Mouse (Mus musculus) spleen, embryonic (tissue): ENCODE data around the gene Dalrd3.

Source experiments
- CTCF ChIA-PET: fragments of 350-600 bp; sonication (Branson Sonifier 250); formaldehyde crosslinking; loops from one replicate; lab custom pipeline; 2022; lab: Charles Lee

The Dalrd3 gene

DNA sequence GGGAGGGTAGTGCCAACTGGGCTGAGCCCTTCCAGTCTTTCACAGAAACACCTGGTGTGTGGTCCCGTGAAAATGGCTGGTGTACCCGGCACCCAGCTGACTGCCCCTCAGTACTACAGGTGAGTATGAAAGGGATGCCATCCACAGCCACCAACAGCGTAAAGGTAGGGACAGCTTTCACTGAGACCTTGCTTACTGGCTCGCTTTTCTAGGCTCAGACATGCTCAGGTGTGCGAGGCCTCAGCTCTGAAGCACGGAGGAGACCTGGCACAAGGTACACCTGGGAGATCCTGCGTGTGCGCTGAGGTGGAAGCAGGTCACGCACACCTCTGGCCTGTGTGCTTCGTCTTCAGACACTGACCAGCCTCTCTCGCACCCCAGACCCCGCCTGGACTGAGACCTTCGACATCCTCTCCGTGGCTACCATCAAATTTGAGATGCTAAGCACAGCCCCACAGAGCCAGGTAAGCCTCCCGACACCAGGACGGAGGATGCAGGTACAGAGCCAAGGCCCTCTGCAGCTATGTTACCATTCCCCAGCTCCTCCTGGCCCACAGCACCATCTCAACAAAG lies 1.8 kb downstream of the Dalrd3 start:
- CTCF ChIA-PET, result interaction anchor here (0.6 kb wide), 1 partner anchor 82 kb away, joined by 3 read pairs; no protein-coding TSS in a partner anchor

DNA sequence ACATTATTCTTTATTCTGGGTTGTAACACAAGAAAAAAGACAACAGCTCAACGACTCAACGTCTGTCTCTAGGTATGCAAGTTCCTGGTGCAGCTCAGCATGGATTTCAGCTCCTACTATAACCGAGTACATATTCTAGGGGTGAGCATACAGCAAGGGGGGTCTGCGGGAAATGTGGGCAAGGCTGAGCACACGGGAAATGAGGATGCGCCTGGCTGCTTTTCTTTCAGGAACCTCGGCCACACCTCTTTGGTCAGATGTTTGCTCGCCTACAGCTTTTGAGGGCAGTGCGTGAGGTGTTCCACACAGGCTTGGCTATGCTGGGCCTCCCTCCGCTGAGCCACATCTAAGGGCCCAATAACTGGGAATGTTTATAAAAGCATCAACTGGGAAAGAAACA lies 2.6 kb downstream of the Dalrd3 start:
- CTCF ChIA-PET, result interaction anchor here (0.6 kb wide), 1 partner anchor 83 kb away, joined by 3 read pairs; no protein-coding TSS in a partner anchor

DNA sequence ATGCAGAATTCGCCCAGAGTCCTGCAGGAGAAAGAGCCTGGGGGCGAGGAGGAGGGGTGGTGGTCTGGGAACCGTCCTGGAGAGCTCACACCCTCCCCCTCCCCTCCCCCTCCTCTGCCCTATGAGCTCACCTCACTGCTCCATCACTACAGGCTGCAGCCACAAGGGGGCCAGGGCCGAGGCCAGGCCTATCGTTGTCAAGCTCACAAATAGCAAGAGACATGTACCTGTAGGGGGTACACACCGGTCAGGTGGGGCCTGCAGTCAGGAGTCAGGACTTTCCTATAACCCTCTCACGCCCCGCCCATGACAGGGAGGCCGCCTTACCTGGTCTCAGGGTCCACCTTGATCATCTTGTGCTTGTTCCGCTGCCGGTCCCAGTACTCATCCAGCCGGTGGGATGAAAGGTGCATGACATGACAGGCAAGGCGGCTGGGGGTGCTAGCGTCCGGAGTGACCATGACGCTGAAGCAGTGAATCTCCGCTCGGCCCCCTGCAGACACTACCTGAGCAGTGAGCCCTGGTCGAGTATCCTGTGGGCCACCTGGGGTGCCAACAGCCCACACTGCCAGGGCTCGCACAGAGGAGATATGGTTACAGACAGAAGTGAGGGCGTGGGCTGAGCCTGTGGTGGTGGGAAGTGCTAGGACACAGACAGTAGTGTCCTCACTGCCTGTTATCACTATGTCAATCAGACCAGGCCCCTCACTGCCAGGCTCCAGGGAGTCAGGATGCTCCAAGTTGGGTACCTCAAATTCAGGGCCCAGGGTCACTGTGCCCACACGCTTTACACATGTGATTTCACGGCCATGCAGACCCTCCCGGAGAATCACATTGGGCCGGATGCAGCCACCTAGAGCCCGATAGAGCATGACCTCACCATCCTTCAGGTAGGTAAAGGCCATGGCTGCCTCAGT lies 4.3 kb downstream of the Dalrd3 start:
- CTCF ChIA-PET, result no interaction called here

DNA sequence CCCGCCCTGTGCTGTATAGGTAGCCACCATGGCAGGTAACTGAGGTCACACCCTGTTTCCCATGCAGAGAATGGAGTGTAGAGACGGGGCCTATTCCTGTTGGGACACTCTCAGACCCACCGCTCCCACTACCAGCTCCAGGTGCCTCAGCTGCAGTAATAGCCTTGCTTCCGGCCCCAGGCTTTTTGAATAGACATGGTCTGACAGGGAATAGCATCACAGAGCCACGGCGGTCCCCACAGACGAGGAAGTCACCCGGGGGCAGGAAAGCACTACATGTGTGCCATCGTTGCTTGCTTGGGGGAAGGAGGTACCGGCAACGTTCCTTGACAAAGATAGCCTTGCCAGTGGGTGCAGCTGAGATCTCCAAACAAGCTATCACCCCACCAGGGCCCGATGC lies 5.2 kb downstream of the Dalrd3 start:
- CTCF ChIA-PET, result no interaction called here

DNA sequence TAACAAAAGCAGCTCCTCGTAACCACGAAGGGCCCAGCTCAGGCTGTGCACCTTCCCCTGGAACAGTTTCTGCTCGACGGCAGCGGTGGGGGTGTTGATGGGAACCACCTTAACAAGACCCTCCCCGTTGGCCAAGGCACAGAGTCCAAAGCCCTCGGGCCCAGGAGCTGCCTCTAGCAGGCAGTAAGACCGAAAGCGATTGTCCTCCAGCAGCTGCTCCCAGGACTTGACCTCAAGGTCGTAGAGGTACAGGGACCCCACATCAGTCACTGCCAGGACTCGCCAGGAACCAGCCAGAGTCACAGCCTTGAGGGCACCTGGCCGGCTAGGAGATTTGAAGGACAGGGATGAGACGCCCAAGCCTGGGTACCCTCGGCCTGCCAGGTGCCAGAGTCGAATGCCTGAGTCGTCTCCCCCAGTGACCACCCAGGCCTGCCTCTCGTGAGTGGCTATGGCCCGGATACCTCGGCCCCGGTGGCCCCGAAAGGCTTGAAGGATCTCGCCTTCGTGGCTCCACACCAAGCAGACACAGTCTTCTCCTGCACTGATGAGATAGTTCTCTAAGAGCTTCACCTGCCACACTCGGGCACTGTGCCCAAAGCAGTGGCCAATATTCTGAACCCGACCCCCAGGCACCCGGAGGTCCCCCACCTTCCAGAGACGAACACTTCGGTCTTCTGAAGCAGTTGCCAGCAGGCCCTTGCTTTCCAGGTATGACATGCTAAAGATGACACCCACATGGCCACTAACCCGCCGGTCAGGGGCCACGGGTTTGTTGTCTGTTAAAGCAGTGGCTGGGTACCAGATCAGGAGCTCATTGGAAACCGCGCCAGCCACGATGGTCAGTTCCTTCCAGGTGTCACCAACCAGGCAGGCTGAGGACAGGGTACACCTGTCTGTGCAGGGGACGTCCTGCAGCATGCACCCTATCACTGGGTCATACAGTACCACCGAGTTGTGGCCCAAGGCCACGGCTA lies 5.9 kb downstream of the Dalrd3 start:
- CTCF ChIA-PET, result no interaction called here

DNA sequence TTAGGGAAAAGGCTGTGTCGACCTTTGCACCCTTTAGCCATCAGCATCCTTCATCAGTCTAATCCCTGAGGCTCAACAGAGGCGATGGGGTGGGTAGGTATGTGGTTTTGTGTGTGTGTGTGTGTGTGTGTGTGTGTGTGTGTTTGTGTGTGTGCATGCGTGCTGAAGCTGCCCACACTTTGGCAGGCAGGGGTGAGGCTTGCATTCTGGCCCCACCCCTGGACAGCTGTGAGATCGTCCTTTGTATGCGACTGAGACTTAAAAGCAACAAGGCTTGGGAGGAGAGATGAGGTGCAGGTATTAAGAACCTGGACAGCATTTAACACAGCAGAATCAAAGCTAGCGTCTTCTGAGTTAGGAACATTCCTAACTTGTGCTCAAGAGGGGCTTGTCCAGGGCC lies 7.3 kb downstream of the Dalrd3 start:
- CTCF ChIA-PET, result no interaction called here

DNA sequence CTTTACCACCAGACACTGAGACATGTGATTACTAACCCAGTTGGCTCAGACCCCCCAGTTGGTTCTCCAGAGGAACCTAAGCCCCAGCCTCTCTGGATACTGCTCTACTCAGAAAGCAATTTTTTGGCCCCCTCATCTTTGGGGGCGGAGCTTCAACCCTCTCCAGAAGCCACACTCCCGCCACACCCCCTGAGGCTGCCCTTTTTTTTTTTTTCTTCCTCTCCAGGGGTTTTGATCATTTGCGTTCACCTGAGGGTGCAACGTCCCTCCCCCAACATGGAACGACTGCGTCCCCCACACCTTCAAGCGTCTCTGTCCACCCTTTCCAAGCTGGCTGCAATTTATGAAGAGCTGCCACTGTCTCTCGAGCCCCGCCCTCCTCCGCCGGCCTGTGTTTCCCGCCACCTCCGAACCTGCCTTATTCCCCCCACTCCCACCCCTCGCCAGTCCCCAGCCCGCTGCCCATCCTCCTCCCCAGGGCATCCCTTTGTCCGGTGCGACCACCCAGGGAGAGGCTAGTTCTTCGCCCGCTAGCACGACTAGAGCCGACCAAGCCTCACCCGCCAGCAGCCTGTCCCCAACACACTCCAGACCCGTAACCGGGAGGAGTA lies 8.4 kb downstream of the Dalrd3 start:
- CTCF ChIA-PET, result no interaction called here

DNA sequence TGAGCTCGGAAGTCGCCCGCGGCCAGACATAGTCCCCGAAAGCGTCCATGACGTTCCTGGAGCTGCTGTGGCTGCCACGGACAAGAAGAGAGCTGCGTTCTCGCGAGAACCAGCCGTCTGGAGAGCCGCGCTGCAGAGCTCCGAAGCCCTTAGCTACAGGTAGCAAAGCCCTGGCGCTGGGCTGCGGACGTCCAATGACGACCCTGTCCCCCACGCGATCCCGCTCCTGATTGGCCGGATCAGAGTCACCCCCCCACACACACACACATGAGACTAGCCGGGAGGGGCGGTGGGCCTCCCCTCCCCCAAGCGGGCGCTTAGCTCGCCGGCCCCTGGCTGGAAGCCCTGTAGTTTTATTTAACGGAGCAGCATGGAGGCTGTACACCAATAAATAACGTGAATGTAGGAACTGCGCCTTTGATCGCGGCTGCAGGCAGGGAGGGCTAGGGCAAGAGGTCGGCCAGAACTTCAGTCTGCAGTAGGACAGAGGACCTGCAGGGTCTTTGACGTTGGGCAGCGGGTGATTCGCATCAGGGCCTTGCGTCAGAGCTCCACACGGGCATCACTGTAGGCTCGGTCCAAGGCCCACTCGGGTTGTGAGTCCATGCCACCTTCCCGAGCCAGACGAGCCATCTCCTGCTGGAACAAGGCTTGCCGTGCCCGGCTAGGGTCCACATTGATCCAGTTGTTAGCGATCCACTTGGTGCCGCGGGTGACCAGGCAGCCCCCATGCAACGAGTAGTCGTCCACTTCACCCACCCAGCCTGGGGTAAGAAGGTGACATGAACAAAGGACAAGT lies 9.1 kb downstream of the Dalrd3 start, which contains the start of gene Wdr6:
TSS of gene Wdr6 (minus strand) at position 195 of the 799 bp plus-strand sequence.
- CTCF ChIA-PET, result no interaction called here

DNA sequence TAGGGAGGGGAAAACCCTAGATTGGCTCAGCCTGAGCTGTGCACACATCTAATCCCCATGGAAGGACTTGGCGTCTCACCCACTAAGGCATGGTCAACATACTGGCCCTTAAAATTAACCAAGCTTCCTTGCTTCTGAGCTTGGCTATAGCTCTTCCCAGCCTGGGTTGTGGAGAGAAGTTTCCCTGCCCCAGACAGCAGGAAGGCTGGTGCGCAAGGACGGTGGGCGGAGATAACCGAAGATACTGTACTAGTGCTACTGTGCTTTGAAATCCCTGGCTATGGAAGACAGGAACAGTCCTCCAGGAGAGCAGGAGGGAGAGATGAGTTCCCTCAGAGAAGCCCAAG lies 9.6 kb downstream of the Dalrd3 start:
- CTCF ChIA-PET, result no interaction called here

DNA sequence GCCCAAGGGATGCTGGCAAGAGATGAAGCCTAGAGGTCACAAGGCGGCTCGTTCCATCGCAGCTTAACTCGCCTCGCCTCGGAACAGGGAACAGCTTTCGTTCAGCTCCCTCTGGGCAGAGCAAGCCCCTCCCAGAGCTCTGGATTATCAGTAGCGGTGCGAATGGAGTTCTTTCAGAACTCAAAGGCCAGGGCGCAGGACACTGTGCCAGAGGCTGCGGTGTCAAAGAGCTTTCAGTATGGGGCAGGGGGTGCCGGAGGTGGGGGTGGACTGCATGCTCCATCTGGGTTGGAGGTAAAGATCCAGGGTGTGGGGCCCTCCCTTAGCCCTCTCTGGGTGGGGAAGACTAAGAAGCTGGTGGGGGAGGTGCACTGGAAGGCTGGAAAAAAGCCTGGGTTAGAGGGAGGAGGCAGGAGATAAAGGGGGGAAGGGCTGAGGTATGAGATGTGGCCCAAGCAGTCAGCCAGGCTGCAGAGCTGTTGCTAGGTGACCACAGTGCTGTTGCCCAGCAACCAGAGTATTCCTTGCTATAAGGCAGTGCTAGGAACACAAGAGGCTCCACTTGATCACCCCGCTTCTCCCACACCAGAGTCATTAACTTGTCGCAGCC lies 18.0 kb downstream of the Dalrd3 start:
- CTCF ChIA-PET, result no interaction called here

DNA sequence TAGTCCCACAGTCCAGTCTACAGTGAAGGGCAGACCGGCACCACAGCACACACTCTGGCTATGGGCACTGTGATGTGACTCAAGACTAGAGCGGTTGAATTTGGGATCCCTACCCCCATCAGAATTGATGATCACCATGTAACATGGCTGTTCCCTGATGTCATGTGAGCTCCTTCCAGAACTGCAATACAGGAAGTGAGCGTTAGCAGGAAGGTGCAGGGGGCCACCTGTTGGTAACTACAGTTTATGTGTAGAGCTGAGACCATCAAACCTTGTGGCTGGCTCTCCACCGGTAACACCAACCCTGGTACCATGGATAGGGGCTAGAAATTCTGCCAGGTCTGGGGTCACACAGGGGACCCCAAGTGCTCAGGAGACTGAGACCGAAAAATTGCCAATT lies 19.5 kb downstream of the Dalrd3 start:
- CTCF ChIA-PET, result no interaction called here

DNA sequence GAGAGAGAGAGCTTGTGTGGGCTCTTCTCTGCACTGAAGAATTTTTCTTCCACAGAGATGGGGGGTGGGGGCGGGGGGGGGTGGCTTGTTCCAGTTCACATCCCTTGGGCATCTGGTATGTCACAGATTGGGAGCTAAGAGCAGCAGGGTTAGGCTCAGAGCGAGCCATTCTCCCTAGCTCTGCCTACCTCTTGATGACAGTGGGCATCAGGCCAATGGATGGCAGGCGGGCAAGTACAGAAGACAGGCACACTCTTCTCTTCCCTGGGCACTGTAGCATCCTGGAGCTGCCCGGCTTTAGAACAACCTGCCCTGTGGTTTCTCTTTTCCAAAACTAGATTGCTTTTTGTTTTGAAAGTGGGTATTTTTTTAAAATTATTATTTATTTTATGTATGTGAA lies 21.8 kb downstream of the Dalrd3 start:
- CTCF ChIA-PET, result no interaction called here

DNA sequence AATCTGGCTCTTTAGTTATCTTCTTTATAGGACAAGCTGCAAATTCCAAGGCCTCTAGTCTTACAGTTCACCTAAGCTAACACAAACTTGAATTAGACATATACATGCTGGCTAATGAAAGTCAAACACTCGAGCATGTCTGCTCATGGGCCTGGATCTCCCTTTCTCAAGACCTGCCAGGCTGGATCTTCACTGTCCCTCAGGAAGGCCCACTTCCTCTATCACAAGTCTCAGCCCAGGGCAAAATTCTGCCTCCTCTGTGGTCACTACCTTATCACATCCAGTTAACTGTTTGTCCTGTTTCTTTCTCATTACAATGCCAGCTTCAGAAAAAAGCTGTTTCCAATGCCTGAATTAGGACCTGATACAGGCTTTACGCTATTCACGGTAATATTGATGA lies 24.7 kb downstream of the Dalrd3 start:
- CTCF ChIA-PET, result no interaction called here

DNA sequence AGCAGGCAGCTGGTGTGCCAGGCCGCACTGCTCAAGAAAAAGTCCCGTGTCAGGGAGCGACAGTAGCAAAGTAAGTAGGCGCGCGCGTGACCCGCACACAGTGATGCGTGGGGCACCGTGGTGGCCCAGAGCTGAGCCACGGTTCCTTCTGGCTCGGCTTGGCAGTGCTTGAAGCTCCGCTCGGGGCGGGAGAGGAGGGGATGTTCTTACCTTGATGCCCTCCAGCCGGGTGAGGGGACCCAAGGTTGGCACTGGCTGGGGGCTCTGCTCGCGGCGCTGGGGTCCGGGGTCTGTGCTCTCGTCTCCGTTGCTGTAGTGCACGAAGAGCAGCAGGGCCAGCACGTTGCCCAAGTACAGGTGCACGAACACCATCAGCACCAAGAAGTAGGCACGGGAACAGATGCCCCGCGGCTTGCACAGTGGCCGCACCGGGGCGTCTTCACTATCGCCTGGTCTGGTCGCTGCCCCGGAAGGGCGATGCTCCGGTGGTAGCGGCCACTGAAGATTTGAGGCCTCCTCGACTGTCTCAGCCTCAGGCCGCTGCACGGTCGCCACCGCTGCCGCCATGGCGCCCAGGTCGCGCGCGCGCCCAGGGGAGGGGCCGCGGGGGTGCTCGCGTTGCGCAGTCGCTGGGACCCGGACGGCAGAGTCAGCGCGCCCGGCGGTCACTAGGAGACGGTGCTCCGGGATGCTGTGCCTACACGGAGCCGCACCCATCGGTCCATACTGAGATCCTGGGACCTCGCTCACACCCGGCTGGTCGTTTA lies 27.5 kb downstream of the Dalrd3 start, which contains the start of gene P4htm:
TSS of gene P4htm (minus strand) at position 670 of the 767 bp plus-strand sequence.
- CTCF ChIA-PET, result interaction anchor here (0.7 kb wide), 1 partner anchor 454 kb away, joined by 4 read pairs; no protein-coding TSS in a partner anchor

DNA sequence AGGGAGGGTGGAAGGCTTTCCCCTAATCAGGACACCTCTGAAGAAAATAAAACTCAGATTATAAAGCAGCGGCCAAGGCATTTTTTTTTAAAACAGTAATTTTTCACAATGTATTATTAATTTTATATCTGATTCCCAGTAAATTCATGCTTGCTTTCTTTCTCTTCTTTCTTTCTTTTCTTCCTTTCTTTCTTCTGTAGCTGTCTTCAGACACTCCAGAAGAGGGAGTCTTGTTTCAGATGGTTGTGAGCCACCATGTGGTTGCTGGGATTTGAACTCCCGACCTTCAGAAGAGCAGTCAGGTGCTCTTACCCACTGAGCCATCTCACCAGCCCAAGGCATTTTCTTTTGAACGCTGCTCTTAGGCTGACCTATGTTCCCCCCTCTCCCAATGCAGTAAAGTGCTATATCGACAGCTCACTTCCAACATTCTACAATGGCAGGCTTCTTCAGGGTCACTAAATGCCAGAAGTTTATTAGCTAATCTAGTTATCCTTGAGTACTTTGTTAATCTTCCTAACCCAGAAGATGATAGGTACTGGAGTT lies 29.4 kb downstream of the Dalrd3 start:
- CTCF ChIA-PET, result no interaction called here

DNA sequence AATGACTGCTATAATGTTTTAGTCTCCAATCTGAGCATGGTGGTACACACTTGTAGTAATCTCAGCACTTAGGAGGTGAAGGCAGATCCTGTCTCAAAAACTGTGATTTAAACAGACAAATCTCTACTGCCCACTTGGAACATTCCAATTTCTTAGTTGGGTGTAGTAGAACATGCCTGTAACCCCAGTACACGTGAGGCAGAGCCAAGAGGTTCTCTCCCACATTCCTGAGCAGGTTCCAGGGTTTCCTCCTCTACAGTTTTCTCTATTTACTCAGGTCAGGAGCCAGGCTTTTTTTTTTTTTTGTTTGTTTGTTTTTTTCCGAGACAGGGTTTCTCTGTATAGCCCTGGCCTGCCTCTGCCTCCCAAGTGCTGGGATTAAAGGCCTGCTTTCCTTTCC lies 30.3 kb downstream of the Dalrd3 start:
- CTCF ChIA-PET, result no interaction called here

DNA sequence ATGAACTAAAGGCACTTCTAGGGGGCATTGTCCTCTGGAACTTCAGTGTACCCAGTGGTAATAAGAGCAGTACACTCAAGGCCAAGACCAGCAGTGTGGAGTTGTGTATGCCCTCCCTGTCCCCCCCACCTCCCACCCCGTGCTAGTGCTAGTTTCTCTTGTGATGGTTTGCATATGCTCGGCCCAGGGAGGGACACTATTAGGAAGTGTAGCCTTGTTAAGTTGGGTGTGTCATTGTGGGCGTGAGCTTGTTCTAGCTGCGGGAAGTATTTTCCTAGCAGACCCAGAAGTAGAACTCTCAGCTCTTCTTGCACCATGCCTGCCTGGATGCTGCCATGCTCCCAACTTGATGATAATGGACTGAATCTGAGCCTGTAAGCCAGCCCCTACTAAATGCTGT lies 32.3 kb downstream of the Dalrd3 start:
- CTCF ChIA-PET, result no interaction called here

DNA sequence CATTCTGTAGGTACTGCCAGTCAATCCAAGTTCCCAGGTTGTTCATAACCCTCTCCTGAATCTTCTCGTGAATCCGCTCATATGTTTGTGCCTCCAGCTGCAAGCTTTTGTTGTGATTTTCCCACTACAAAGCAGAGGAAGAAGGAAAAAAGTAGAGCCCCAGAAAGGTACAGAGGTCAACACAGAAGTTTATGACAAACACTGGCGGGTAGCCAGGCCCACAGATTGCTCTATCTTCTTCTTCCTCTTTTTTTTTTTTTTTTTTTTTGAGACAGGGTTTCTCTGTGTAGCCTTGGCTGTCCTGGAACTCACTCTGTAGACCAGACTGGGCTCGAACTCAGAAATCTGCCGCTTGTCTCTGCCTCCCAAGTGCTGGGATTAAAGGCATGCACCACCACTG lies 38.2 kb downstream of the Dalrd3 start:
- CTCF ChIA-PET, result interaction anchor here (0.6 kb wide), 1 partner anchor 288 kb away, joined by 4 read pairs; no protein-coding TSS in a partner anchor

DNA sequence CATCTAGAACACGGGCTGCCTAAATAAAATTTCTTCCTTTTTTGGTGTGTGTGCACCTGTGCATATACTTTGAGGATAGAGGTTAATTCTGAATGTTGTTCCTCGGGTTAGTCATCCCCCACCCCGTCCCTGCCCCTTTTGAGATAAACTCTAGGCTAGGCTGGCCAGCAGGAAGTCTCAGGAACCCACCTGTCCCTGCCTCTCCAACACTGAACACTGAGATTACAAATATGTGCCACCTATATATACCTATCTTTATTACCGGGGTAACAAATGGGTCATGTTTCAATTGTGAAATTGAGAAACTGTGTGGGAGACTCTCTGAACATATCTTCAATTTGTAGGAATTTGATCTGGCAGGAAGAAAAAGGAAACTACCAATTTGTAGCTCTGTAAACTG lies 39.2 kb downstream of the Dalrd3 start:
- CTCF ChIA-PET, result no interaction called here
